Mouse (Mus musculus) stomach, postnatal 0 days (tissue): ENCODE results near the gene Hip1r. TPM values are rescaled to one million over a fixed set of nuclear protein-coding genes. Genes with fewer than 3 reads are reported as not detected.
A peak's percentile ranks its signal among the peaks of the same experiment; 100 is the strongest.

Experiments used
- ATAC-seq: fragments of 200-750 bp; cut with Nextera tagmentation; 2 replicates; pipeline ENCODE4 v1.8.0; 2017; ENCODE audit not compliant: low FRiP score, low TSS enrichment
- DNase-seq: peaks from one replicate; pipeline ENCODE4 v3.0.0-alpha.2; 2016; ENCODE audit warnings: low spot score
- H3K27ac ChIP-seq: fragments of 300-500 bp; sonication (generic); replicated peaks from 2 replicates; pipeline ENCODE4 v1.5.1; 2014; ENCODE audit warnings: mild to moderate bottlenecking, control low read depth
- H3K27me3 ChIP-seq: fragments of 300-500 bp; sonication (generic); 2 replicates; pipeline ENCODE4 v1.6.1; 2014; ENCODE audit warnings: low read length; ENCODE audit not compliant: control insufficient read depth, insufficient read depth
- H3K36me3 ChIP-seq: fragments of 300-500 bp; sonication (generic); 2 replicates; pipeline ENCODE4 v1.6.1; 2014; ENCODE audit warnings: low read length, mixed read lengths; ENCODE audit not compliant: control insufficient read depth, insufficient read depth
- H3K4me1 ChIP-seq: fragments of 300-500 bp; sonication (generic); replicated peaks from 2 replicates; pipeline ENCODE4 v1.6.1; 2014; ENCODE audit warnings: antibody characterized with exemption; ENCODE audit not compliant: control insufficient read depth, insufficient read depth
- H3K4me2 ChIP-seq: fragments of 300-500 bp; sonication (generic); replicated peaks from 2 replicates; pipeline ENCODE4 v1.6.1; 2014; ENCODE audit warnings: low read depth, mild to moderate bottlenecking, control low read depth, moderate library complexity
- H3K4me3 ChIP-seq: fragments of 300-500 bp; sonication (generic); 2 replicates; pipeline ENCODE4 v1.5.1; 2014; ENCODE audit warnings: low read depth, low read length, control low read depth
- H3K9ac ChIP-seq: fragments of 300-500 bp; sonication (generic); 2 replicates; pipeline ENCODE4 v1.6.1; 2014; ENCODE audit warnings: mild to moderate bottlenecking, low read length, control low read depth, mixed read lengths
- H3K9me3 ChIP-seq: fragments of 300-500 bp; sonication (generic); 2 replicates; pipeline ENCODE4 v1.6.1; 2016; ENCODE audit warnings: low read length; ENCODE audit not compliant: control insufficient read depth
- CTCF ChIP-seq: IDR thresholded peaks from 2 replicates; pipeline ENCODE4 v1.5.1; 2016; ENCODE audit warnings: antibody characterized with exemption, low read depth, mild to moderate bottlenecking, moderate library complexity
- EP300 ChIP-seq: optimal IDR thresholded peaks from 2 replicates; pipeline ENCODE3; 2016; ENCODE audit warnings: antibody characterized with exemption
- WGBS: fragments of 180-500 bp; shearing (Covaris S2); extraction: QIAGEN DNeasy Blood & Tissue Kit; methylation state at CpG from one replicate; pipeline ENCODE4 v1.1.7; 2014; 5-methylcytosine and 5-hydroxymethylcytosine counted together
- polyA plus RNA-seq: library from polyadenylated mRNA; unstranded; fragments of >200 nt; fragmentation: Nextera tagmentation; extraction: Ambion mirVana; gene quantifications from 2 replicates; pipeline ENCODE4 v1.2.1, GENCODE M21; 2015

Hip1r gene
- polyA plus RNA-seq, 1 experiment from 2014 or later: 31.2 TPM

- Histone ChIP-seq H3K27me3 (no peaks in the 10 kb centered on the region), H3K36me3 (no peaks in the 10 kb centered on the region), H3K27ac (peak within 1 kb of the TSS; percentile 97), H3K4me2 (peak within 1 kb of the TSS; percentile 79), H3K9me3 (no peaks in the 10 kb centered on the region), H3K9ac (peak within 1 kb of the TSS; percentile 97), H3K4me1 (peaks cover 10% of the 10 kb centered on the region), H3K4me3 (peak within 1 kb of the TSS; percentile 90)
- ATAC-seq (peak; percentile 80), DNase-seq (peak; percentile 93)
- WGBS: under 1% methylated on average over 50 of the region's 52 CpGs
- TF ChIP-seq EP300: no peak
- no peak for TF ChIP-seq CTCF
These were observed 58.6 kb downstream of the Hip1r start, which contains the start of gene Vps37b for GRCm38 (mm10) chr5:124032001-124032508. TSS of gene Vps37b (minus strand) at chr5:124032270.

DNA sequence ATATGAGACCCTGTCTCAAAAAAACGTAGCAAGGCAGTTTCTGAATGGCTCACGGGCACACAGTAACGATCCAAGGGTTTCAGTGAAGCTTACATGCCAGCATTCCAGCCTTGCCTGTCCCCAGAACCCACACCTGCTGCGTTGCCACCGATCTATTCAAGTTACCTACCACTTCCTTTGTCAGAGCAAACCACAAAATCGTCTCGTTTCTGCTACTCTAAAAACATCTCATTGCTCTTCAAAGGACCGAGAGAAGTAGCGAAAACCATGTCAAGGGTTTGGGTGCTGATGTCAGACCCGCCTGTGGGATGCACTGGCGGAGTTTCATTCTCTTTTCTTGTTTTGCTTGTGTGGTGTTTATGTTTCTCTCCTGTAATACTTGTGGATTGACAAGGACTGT lies 61.0 kb downstream of the Hip1r start:
- ATAC-seq: no peak
- Histone ChIP-seq H3K27me3 (no peaks in the 10 kb centered on the region), H3K9ac (no peak overlapping the region), H3K9me3 (no peaks in the 10 kb centered on the region), H3K4me2 (no peak overlapping the region), H3K4me1 (peaks cover 2% of the 10 kb centered on the region), H3K4me3 (no peak overlapping the region), H3K36me3 (no peaks in the 10 kb centered on the region), H3K27ac (no peak overlapping the region)
- no peak for DNase-seq
- TF ChIP-seq CTCF: no peak
- no peak for TF ChIP-seq EP300
- 74% methylated on average over 11 of the region's 11 CpGs for WGBS

GRCm38 (mm10) chr5:124035406-124035805 lies 62.0 kb downstream of the Hip1r start:
- ATAC-seq: peak; percentile 69

GRCm38 (mm10) chr5:124035806-124036205 lies 62.4 kb downstream of the Hip1r start:
- Histone ChIP-seq H3K27me3 (no peaks in the 10 kb centered on the region), H3K9me3 (no peaks in the 10 kb centered on the region), H3K36me3 (no peaks in the 10 kb centered on the region), H3K4me3 (no peak overlapping the region), H3K4me1 (no peaks in the 10 kb centered on the region), H3K9ac (no peak overlapping the region), H3K27ac (no peak overlapping the region), H3K4me2 (no peak overlapping the region)
- 82% methylated on average over 7 of the region's 8 CpGs for WGBS
- no peak for ATAC-seq
- no peak for DNase-seq
- TF ChIP-seq CTCF (no peak), EP300 (no peak)

More at GRCm38 (mm10) chr5:124035406-124035805, 62.0 kb downstream of the Hip1r start:
- WGBS: 69% methylated on average over 9 of the region's 9 CpGs
- Histone ChIP-seq H3K27ac (no peak overlapping the region), H3K4me2 (no peak overlapping the region), H3K36me3 (no peaks in the 10 kb centered on the region), H3K9ac (no peak overlapping the region), H3K4me3 (no peak overlapping the region), H3K9me3 (no peaks in the 10 kb centered on the region), H3K27me3 (no peaks in the 10 kb centered on the region), H3K4me1 (no peaks in the 10 kb centered on the region)
- TF ChIP-seq EP300 (no peak), CTCF (no peak)
- DNase-seq: peak; percentile 64

DNA sequence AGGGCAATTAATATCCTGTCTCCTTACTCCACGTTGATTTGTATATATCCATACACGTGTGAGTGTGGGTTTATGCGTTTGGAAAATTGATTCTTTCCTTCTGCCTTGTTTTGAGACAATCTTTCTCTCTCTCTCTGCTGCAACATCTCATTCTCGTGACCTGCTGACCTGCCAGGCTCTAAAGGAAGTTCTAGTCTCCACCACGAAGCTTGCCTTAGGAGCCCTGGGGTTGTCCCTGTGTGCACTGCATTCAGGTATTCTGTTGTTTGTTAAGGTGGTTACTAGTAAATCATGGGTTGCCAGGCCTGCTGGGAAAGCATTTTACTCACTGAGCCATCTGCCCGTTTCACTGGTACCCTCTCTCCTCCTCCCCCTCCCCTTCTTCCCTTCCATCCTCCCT lies 62.9 kb downstream of the Hip1r start:
- no peak overlapping the region for H3K4me2 ChIP-seq
- H3K27ac ChIP-seq: no peak overlapping the region
- no peak overlapping the region for H3K9ac ChIP-seq
- ATAC-seq: no peak
- no peak for DNase-seq
- 31% methylated on average over 6 of the region's 6 CpGs for WGBS
- no peak overlapping the region for H3K4me3 ChIP-seq
- H3K9me3 ChIP-seq: no peaks in the 10 kb centered on the region
- no peak for TF ChIP-seq EP300
- no peak for TF ChIP-seq CTCF
- no peaks in the 10 kb centered on the region for H3K27me3 ChIP-seq
- no peaks in the 10 kb centered on the region for H3K36me3 ChIP-seq
- no peaks in the 10 kb centered on the region for H3K4me1 ChIP-seq

DNA sequence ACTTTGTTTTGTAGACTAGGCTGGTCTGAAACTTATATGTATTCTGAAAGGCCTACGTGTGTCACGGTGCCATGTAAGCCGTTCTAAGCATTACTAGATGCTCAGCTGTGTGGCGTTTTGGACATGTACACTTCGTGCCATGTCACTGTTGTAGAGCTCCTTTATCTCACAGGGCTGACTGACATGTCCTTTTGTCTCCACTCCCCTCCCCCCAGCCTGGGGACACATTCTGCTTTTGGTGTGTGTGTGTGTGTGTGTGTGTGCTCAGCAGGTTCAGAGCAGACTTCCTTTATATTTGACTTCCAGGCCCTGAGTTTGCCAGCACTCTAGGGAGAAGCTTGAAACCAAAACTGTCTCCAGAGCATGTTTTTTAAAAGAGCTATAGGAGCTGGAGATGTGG lies 63.4 kb downstream of the Hip1r start:
- Histone ChIP-seq H3K4me3 (no peak overlapping the region), H3K36me3 (no peaks in the 10 kb centered on the region), H3K4me2 (no peak overlapping the region), H3K27ac (no peak overlapping the region), H3K4me1 (no peaks in the 10 kb centered on the region), H3K27me3 (no peaks in the 10 kb centered on the region), H3K9me3 (no peaks in the 10 kb centered on the region), H3K9ac (no peak overlapping the region)
- TF ChIP-seq EP300: no peak
- no peak for TF ChIP-seq CTCF
- WGBS: 56% methylated on average over 5 of the region's 5 CpGs
- DNase-seq (no peak), ATAC-seq (no peak)
